Mouse (Mus musculus) left cerebral cortex, adult 18-20 months (tissue): Measurements from ENCODE around the gene Zcchc14. TPM values are rescaled to one million over a fixed set of nuclear protein-coding genes. Genes with fewer than 3 reads are reported as not detected.

Experiments used
- DNase-seq, 2 experiments: peaks; one replicate each; pipeline ENCODE4 v3.0.0; 2021 to 2022; ENCODE audit warnings: low spot score in 2 of 2, mixed read lengths in 1 of 2
- long read RNA-seq, 2 experiments: library from polyadenylated mRNA; stranded (forward); transcript quantifications; one replicate each; pipeline ENCODE4 v2.0.0; 2021
- total RNA-seq, 2 experiments: library from RNA; stranded (reverse); gene quantifications; 2 replicates each; pipeline ENCODE4 v1.2.3; 2021

Zcchc14 gene
- 10 to 100 TPM; 63.2 to 68.7 TPM for total RNA-seq
- long read RNA-seq, experiment 1, full-length matches to known transcripts = 11 of 44 reads
- long read RNA-seq, experiment 1, partial matches to known transcripts = 17 of 44 reads
- long read RNA-seq, experiment 1, other reads (novel, unspliced or antisense) = 16 of 44 reads
- long read RNA-seq, experiment 2, full-length matches to known transcripts = 2 of 22 reads
- long read RNA-seq, experiment 2, partial matches to known transcripts = 13 of 22 reads
- long read RNA-seq, experiment 2, other reads (novel, unspliced or antisense) = 7 of 22 reads

- DNase-seq = peak; percentile 97 to 99
These were observed at the start of gene Zcchc14 for GRCm38 (mm10) chr8:121652774-121653323. Zcchc14 (minus strand) TSS chr8:121652901.

GRCm38 (mm10) chr8:121699936-121700335 is 47.2 kb upstream of the Zcchc14 start:
- DNase-seq = no peak

- DNase-seq = no peak
These were observed 46.0 kb upstream of the Zcchc14 start for GRCm38 (mm10) chr8:121698615-121699101.

GRCm38 (mm10) chr8:121697735-121698614 is 45.3 kb upstream of the Zcchc14 start:
- DNase-seq = no peak

- no peak for DNase-seq
These were observed 43.0 kb upstream of the Zcchc14 start for GRCm38 (mm10) chr8:121695585-121696184.

GRCm38 (mm10) chr8:121694453-121694852 is 41.8 kb upstream of the Zcchc14 start:
- peak; percentile 35 to 63 for DNase-seq

- DNase-seq = no peak
These were observed 35.8 kb upstream of the Zcchc14 start for GRCm38 (mm10) chr8:121688496-121688895.

- DNase-seq = peak; percentile 49 to 63
These were observed 34.9 kb upstream of the Zcchc14 start for GRCm38 (mm10) chr8:121687455-121688161.

GRCm38 (mm10) chr8:121685419-121685818 is 32.7 kb upstream of the Zcchc14 start:
- peak; percentile 44 to 60 for DNase-seq

GRCm38 (mm10) chr8:121683083-121683832 is 30.6 kb upstream of the Zcchc14 start:
- peak; percentile 33 to 41 for DNase-seq

GRCm38 (mm10) chr8:121681457-121681856 is 28.8 kb upstream of the Zcchc14 start:
- DNase-seq = no peak

- no peak for DNase-seq
These were observed 28.2 kb upstream of the Zcchc14 start for GRCm38 (mm10) chr8:121680896-121681295.

- DNase-seq = no peak
These were observed 26.0 kb upstream of the Zcchc14 start for GRCm38 (mm10) chr8:121678696-121679095.

GRCm38 (mm10) chr8:121675701-121676100 is 23.0 kb upstream of the Zcchc14 start:
- DNase-seq = no peak

- no peak for DNase-seq
These were observed 22.5 kb upstream of the Zcchc14 start for GRCm38 (mm10) chr8:121675161-121675560.

GRCm38 (mm10) chr8:121674524-121674923 is 21.8 kb upstream of the Zcchc14 start:
- no peak for DNase-seq

GRCm38 (mm10) chr8:121673917-121674316 is 21.2 kb upstream of the Zcchc14 start:
- no peak for DNase-seq

- no peak for DNase-seq
These were observed 20.5 kb upstream of the Zcchc14 start for GRCm38 (mm10) chr8:121673153-121673552.

- DNase-seq = no peak
These were observed 16.5 kb upstream of the Zcchc14 start for GRCm38 (mm10) chr8:121669208-121669607.

- no peak for DNase-seq
These were observed 15.9 kb upstream of the Zcchc14 start for GRCm38 (mm10) chr8:121668553-121668952.
